Mouse (Mus musculus) lung, embryonic 14.5 days (tissue): ENCODE results near the gene Rab44. TPM values are rescaled to one million over a fixed set of nuclear protein-coding genes. Genes with fewer than 3 reads are reported as not detected.

Experiments used
- ATAC-seq: fragments of 200-750 bp; cut with Nextera tagmentation; 2 replicates; pipeline ENCODE4 v1.8.0; 2017; ENCODE audit warnings: mild to moderate bottlenecking, moderate TSS enrichment, moderate library complexity; ENCODE audit not compliant: insufficient read depth
- DNase-seq: peaks from one replicate; pipeline ENCODE4 v3.0.0-alpha.2; 2015
- H3K27ac ChIP-seq: fragments of 300-500 bp; sonication (generic); 2 replicates; pipeline ENCODE4 v1.5.1; 2014; ENCODE audit warnings: low read depth, mild to moderate bottlenecking, moderate library complexity
- H3K27me3 ChIP-seq: fragments of 300-500 bp; sonication (generic); 2 replicates; pipeline ENCODE4 v1.6.1; 2014; ENCODE audit warnings: low read length, control low read depth; ENCODE audit not compliant: insufficient read depth
- H3K36me3 ChIP-seq: fragments of 300-500 bp; sonication (generic); 2 replicates; pipeline ENCODE4 v1.6.1; 2014; ENCODE audit warnings: control low read depth; ENCODE audit not compliant: insufficient read depth
- H3K4me1 ChIP-seq: fragments of 300-500 bp; sonication (generic); 2 replicates; pipeline ENCODE4 v1.6.1; 2014; ENCODE audit warnings: antibody characterized with exemption, control low read depth; ENCODE audit not compliant: insufficient read depth
- H3K4me2 ChIP-seq: fragments of 300-500 bp; sonication (generic); 2 replicates; pipeline ENCODE4 v1.6.1; 2014; ENCODE audit warnings: mild to moderate bottlenecking
- H3K4me3 ChIP-seq: fragments of 300-500 bp; sonication (generic); 2 replicates; pipeline ENCODE4 v1.5.1; 2014; ENCODE audit warnings: low read depth, low read length
- H3K9ac ChIP-seq: fragments of 300-500 bp; sonication (generic); 2 replicates; pipeline ENCODE4 v1.6.1; 2014
- H3K9me3 ChIP-seq: fragments of 300-500 bp; sonication (generic); 2 replicates; pipeline ENCODE4 v1.6.1; 2016; ENCODE audit warnings: low read depth, low read length, control low read depth
- CTCF ChIP-seq: IDR thresholded peaks from 2 replicates; pipeline ENCODE4 v1.5.1; 2016; ENCODE audit warnings: antibody characterized with exemption, low read depth
- WGBS: fragments of 180-500 bp; shearing (Covaris S2); extraction: QIAGEN DNeasy Blood & Tissue Kit; methylation state at CpG from one replicate; pipeline ENCODE4 v1.1.7; 2014; 5-methylcytosine and 5-hydroxymethylcytosine counted together
- polyA plus RNA-seq: library from polyadenylated mRNA; unstranded; fragments of >200 nt; fragmentation: Nextera tagmentation; extraction: Ambion mirVana; gene quantifications from 2 replicates; pipeline ENCODE4 v1.2.1, GENCODE M21; 2014

The Rab44 gene
- polyA plus RNA-seq, 1 experiment from 2014 or later = 1.1 TPM

DNA sequence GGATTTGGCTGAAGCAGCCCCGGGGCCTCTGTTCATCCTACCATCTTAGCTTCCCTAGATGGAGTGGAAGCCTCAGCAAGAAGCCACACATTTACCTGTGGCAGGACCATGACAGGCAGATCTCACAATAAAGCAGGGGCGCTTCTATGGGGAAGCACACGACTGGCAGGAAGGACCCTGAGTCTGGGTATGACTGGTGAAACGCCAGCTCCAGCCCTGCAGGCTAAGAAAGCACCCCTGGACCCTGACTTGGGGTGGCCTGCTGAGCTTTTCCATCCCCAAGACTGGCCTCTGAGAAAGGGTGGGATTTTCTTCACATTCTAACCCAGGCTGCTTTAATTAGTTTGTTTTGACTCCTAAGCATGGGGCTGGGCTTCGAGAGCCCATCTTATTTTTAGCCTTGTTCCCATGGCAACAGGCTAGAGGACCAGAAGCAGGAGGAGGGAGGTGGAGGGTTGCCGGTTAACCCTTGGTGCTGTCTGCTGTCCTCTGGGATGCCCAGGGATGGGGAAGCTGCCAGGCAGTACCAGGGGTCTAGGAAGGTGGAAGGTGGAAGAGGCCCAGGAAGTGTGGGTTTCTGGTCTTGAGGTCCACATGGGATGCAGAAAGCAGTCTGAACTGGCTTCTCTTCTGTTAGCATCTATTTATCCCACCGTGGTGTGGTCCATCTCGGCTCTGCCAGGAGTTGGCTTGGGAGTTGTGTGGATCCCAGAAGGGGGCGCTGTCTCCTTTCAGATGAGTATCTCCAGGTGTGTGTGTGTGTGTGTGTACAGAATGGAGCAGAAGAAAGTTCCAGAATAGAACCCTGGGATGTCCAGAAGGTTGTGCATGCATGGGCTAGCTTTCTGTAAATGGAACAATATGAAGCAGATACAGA, 62.7 kb downstream of the Rab44 start:
- Histone ChIP-seq H3K27ac (no peak overlapping the region), H3K4me2 (no peak overlapping the region), H3K4me1 (0 out of 2 replicates have a peak, but pooled peaks cover 2% of the 10 kb centered on the region), H3K9me3 (no peaks in the 10 kb centered on the region), H3K4me3 (no peak overlapping the region), H3K27me3 (no peaks in the 10 kb centered on the region), H3K9ac (no peak overlapping the region), H3K36me3 (no peaks in the 10 kb centered on the region)
- TF ChIP-seq CTCF = peak; percentile 71
- peak; percentile 76 for DNase-seq
- no peak for ATAC-seq
- 20% methylated on average over 9 of the region's 9 CpGs for WGBS

DNA sequence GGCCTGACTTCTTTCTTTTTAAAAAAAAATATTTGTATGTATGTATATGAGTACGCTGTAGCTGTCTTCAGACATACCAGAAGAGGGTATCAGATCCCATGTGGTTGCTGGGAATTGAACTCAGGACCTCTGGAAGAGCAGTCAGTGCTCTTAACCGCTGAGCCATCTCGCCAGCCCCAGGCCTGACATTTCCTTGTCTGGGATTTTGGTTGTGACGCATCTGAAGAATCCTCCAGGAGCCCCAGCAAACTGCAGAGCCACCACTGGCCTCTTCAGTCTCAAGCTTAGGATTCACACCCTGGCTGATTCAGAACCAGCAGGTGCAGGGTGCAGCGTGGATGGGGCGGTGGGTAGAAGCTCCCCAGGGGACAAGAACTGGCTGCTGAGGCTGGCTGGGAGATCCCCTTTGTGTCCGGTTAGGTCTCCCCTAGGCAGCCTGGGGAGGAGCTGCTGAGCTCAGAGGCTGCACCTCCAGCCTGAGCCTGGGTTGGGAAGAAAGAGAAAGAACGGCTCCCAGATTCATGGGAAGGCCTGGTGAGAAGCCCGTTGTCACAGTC, 64.6 kb downstream of the Rab44 start:
- DNase-seq (no peak), ATAC-seq (no peak)
- H3K4me3 ChIP-seq = no peak overlapping the region
- H3K27me3 ChIP-seq = no peaks in the 10 kb centered on the region
- H3K4me1 ChIP-seq = 0 out of 2 replicates have a peak, but pooled peaks cover 2% of the 10 kb centered on the region
- no peak overlapping the region for H3K4me2 ChIP-seq
- 70% methylated on average over 9 of the region's 9 CpGs for WGBS
- no peak overlapping the region for H3K9ac ChIP-seq
- H3K27ac ChIP-seq = no peak overlapping the region
- H3K36me3 ChIP-seq = no peaks in the 10 kb centered on the region
- no peak for TF ChIP-seq CTCF
- H3K9me3 ChIP-seq = no peaks in the 10 kb centered on the region

DNA sequence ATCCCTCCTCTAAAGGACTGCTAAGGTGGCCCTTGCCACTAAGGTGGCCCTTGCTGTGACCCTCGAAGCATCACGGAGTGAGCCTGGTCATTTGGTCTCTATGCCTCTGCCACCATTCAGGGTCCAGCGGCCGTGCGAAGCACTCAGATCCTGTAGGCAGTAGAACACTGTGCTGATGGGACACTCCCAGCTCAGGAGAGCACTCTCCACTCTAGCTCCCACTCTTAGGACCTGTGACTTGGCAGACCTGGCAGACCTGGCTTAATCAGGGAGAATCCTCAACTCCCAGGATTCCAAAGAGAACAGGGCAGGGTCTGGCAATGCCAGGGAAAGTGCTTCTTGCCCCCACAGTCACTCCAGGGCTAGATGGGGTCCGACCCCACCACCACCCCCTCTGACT, 66.0 kb downstream of the Rab44 start:
- no peak overlapping the region for H3K9ac ChIP-seq
- no peaks in the 10 kb centered on the region for H3K9me3 ChIP-seq
- H3K4me2 ChIP-seq = no peak overlapping the region
- ATAC-seq (no peak), DNase-seq (no peak)
- H3K27ac ChIP-seq = no peak overlapping the region
- 0 out of 2 replicates have a peak, but pooled peaks cover 2% of the 10 kb centered on the region for H3K4me1 ChIP-seq
- 85% methylated on average over 6 of the region's 6 CpGs for WGBS
- TF ChIP-seq CTCF = no peak
- no peaks in the 10 kb centered on the region for H3K36me3 ChIP-seq
- H3K4me3 ChIP-seq = no peak overlapping the region
- no peaks in the 10 kb centered on the region for H3K27me3 ChIP-seq

DNA sequence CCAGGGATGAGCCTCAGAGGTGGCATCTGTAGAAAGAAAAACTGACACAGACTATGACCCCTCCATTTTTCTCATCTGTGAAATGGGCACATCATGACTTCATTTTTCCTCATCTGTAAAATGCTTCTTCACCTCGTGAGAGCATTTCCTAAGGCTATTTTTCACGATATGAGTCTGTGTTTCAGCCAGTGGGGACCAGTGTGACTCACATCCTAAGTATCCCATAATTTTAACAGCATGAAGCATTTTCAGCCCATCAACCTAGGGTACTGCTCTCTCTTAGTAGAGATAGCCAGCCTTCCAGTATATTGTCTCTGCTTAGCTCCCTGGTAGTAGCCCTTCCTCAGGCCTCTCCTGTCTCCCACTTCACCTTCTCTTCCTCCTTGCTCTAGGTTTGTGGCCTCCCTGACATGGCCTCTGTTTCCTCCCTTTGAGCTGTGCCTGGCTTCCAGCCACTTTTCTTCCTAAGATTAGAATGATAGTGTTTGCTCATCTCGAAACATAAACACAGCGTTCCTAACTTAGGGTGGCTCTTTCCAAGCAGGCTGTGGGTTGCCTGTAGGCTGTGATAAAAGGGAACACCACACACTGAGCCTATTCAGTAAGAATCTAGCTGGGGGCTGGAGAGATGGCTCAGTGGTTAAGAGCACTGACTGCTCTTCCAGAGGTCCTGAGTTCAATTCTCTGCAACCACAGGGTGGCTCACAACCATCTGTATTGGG, 66.6 kb downstream of the Rab44 start:
- no peak for ATAC-seq
- Histone ChIP-seq H3K4me2 (no peak overlapping the region), H3K27me3 (no peaks in the 10 kb centered on the region), H3K4me3 (no peak overlapping the region), H3K36me3 (no peaks in the 10 kb centered on the region), H3K4me1 (peaks cover 7% of the 10 kb centered on the region), H3K9ac (no peak overlapping the region), H3K27ac (no peak overlapping the region), H3K9me3 (no peaks in the 10 kb centered on the region)
- WGBS = 41% methylated on average over 4 of the region's 4 CpGs
- no peak for TF ChIP-seq CTCF
- DNase-seq = peak; percentile 64

DNA sequence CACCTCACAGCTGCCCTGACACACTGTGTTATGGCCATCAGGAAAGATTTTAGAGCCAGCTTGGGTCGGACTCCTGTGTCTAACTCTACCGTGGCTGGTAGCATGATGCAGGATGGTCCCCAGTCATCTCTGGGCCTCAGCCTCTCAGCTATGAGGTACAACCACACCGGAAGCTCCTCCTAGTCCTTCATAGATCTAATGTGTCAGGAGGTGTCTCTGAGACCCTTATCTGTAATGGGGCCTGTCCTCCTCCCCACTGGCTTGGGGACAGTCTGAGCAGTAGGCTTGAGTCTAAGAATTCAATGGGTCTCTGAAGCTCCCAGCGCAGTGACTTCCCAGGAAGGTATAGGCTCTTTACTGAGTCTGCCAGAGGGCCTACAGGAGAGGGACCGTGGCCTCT, 67.8 kb downstream of the Rab44 start:
- no peak for ATAC-seq
- H3K4me3 ChIP-seq = no peak overlapping the region
- no peak for DNase-seq
- TF ChIP-seq CTCF = no peak
- no peaks in the 10 kb centered on the region for H3K9me3 ChIP-seq
- H3K36me3 ChIP-seq = no peaks in the 10 kb centered on the region
- WGBS = 56% methylated on average over 5 of the region's 5 CpGs
- H3K27ac ChIP-seq = no peak overlapping the region
- H3K9ac ChIP-seq = no peak overlapping the region
- no peaks in the 10 kb centered on the region for H3K27me3 ChIP-seq
- peaks cover 10% of the 10 kb centered on the region for H3K4me1 ChIP-seq
- H3K4me2 ChIP-seq = no peak overlapping the region

DNA sequence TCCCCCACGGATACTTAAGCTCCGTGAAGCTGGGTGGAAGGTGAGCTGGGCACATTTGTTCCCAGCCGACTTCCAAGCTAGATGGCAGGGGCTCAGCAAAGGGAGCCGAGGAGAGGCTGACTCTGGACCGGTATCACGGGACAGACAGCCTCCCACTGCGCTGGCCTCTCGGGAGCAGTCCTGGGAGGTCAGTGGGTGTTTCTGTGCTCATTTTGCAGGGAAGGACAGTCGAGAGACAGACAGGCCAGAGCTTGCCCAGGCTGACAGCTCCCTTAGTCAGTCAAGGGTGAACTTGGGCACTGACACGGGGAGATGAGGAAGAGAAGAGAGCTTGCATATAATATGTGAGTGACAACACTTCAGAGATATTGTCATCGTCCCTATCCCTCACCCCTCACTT, 69.2 kb downstream of the Rab44 start:
- Histone ChIP-seq H3K27ac (no peak overlapping the region), H3K36me3 (no peaks in the 10 kb centered on the region), H3K9ac (no peak overlapping the region), H3K9me3 (no peaks in the 10 kb centered on the region), H3K27me3 (no peaks in the 10 kb centered on the region), H3K4me3 (no peak overlapping the region), H3K4me2 (no peak overlapping the region), H3K4me1 (peaks cover 13% of the 10 kb centered on the region)
- no peak for TF ChIP-seq CTCF
- WGBS = 56% methylated on average over 11 of the region's 11 CpGs
- ATAC-seq = no peak
- DNase-seq = no peak

DNA sequence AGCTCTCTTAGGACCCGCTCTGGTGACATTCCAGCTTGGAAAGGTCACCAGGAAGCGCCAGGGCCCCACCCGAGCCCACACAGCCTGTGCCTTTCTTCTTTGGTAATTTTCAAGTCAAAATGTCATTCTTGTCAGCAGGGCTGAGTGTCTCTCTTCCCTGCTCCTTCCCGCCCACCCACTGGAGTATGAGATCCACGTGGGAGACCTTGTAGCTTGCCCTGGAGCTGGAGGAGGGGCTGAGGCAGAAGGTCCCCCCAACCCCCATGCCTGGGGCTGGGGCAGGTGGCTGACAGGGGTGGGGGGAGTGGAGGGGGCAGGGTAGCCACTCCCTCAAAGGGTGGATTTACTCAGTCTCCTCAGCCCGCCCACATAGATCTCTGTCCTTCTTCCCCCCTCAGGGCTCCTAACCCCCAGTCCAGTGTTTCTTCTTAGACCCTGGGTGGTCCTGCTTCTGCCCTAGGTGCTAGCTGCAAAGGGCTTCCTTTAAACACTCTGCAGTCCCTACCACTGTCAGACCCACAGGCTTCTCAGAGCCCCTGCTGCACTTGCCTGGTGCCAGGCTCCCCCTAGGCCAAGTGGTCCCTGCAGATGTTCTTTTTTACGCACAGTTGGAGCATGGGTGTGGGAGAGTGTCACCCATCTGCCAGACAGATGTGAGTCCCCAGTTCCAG, 71.6 kb downstream of the Rab44 start:
- no peak overlapping the region for H3K4me2 ChIP-seq
- peaks cover 13% of the 10 kb centered on the region for H3K4me1 ChIP-seq
- H3K27me3 ChIP-seq = no peaks in the 10 kb centered on the region
- WGBS = 28% methylated on average over 7 of the region's 7 CpGs
- peak overlapping the region; percentile 24; the same call in 1 of the 2 replicates for H3K27ac ChIP-seq
- TF ChIP-seq CTCF = no peak
- H3K9me3 ChIP-seq = no peaks in the 10 kb centered on the region
- ATAC-seq (peak; percentile 58), DNase-seq (peak; percentile 46)
- no peak overlapping the region for H3K4me3 ChIP-seq
- H3K36me3 ChIP-seq = no peaks in the 10 kb centered on the region
- H3K9ac ChIP-seq = no peak overlapping the region
